Mouse (Mus musculus): ENCODE data around the gene F11. TPM values are rescaled to one million over a fixed set of nuclear protein-coding genes. Genes with fewer than 3 reads are reported as not detected.

F11 gene
- total and polyA plus RNA-seq, 3 experiments = not detected

DNA sequence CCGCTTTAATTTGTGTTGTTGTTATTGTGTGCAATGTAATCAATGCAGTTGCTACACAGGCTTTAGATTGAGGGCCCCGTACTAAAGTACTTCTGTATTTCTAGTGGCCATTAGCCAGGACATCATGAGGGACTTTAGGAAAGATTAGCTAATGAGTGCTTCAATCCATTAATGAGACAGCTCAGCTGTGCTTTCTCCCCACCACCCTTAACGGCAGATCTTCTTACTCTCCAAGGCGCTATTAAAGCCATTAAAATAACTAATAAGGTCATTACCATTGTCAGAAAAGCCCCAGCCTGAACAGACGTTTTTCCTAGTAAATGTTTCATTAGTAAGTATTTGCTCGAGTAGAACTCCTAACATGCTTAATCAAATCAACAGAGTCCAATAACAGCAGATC lies 59.4 kb downstream of the F11 start:
- DNase-seq (ENCODE audit: low read depth, low spot score) = no peak
- H3K4me3 ChIP-seq (ENCODE audit: control insufficient read depth in 1 of 2, insufficient read depth in 1 of 2, low read depth in 2 of 2, low read length in 2 of 2) = no peak overlapping the region
- TF ChIP-seq ZKSCAN1 (IDR thresholded peaks at IDR 0.05; ENCODE audit: low read depth, low read length) = no peak
- TF ChIP-seq RCOR1 (IDR thresholded peaks at IDR 0.05; ENCODE audit: low read depth, low read length) = no peak
- no peak for TF ChIP-seq GATA1 (IDR thresholded peaks at IDR 0.05; ENCODE audit: low read depth, low read length)
- no peak for TF ChIP-seq SMC3 (IDR thresholded peaks at IDR 0.05; ENCODE audit: low read depth, low read length)
- TF ChIP-seq MAX (IDR thresholded peaks at IDR 0.05; ENCODE audit: low read length) = no peak
- TF ChIP-seq MAZ (IDR thresholded peaks at IDR 0.05; ENCODE audit: low read depth, low read length) = no peak
- TF ChIP-seq MYB (IDR thresholded peaks at IDR 0.05; ENCODE audit: low read depth, low read length) = no peak
- H3K27me3 ChIP-seq (ENCODE audit: control insufficient read depth in 1 of 2, insufficient read depth in 2 of 2, low read length in 2 of 2) = no peaks in the 10 kb centered on the region
- no peaks in the 10 kb centered on the region for H3K79me2 ChIP-seq (ENCODE audit: control insufficient read depth, insufficient read depth, low read length, poor library complexity)
- no peaks in the 10 kb centered on the region for H3K36me3 ChIP-seq (ENCODE audit: control insufficient read depth in 1 of 2, insufficient read depth in 2 of 2, low read length in 2 of 2)
- no peak overlapping the region for H3K9ac ChIP-seq (ENCODE audit: control insufficient read depth, low read depth, low read length, poor library complexity, severe bottlenecking)
- no peak overlapping the region for H3K27ac ChIP-seq (ENCODE audit: control insufficient read depth, low read depth, low read length)
- no peaks in the 10 kb centered on the region for H3K9me3 ChIP-seq (replicated peaks; ENCODE audit: insufficient read depth, low read length)
- H3K4me1 ChIP-seq (ENCODE audit: control insufficient read depth in 1 of 2, insufficient read depth in 2 of 2, low read length in 2 of 2) = no peaks in the 10 kb centered on the region

DNA sequence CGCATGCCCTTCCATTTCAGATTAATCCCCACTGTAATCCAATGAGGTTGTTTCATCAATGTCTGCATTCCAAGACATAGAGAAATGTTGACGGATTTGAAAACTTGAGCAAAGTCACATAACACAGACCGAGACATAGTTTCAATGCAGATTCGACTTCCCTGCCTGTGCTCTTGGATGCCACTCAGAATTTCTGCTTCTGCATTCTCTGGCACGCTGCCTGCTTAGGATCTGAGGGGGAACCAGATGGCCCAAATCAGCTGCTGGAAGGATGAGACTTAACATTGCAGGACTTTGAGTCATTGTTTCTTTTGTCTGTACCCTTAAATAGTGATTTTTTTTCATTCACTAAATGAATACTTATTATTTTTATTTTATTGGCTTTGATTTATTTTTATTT lies 60.2 kb downstream of the F11 start:
- no peaks in the 10 kb centered on the region for H3K27me3 ChIP-seq (ENCODE audit: control insufficient read depth in 1 of 2, insufficient read depth in 2 of 2, low read length in 2 of 2)
- no peak for DNase-seq (ENCODE audit: low read depth, low spot score)
- no peaks in the 10 kb centered on the region for H3K9me3 ChIP-seq (replicated peaks; ENCODE audit: insufficient read depth, low read length)
- no peak overlapping the region for H3K4me3 ChIP-seq (ENCODE audit: control insufficient read depth in 1 of 2, insufficient read depth in 1 of 2, low read depth in 2 of 2, low read length in 2 of 2)
- no peak overlapping the region for H3K9ac ChIP-seq (ENCODE audit: control insufficient read depth, low read depth, low read length, poor library complexity, severe bottlenecking)
- H3K4me1 ChIP-seq (ENCODE audit: control insufficient read depth in 1 of 2, insufficient read depth in 2 of 2, low read length in 2 of 2) = no peaks in the 10 kb centered on the region
- TF ChIP-seq ZC3H11A (IDR thresholded peaks at IDR 0.05; ENCODE audit: low read depth, low read length) = no peak
- TF ChIP-seq POLR2AphosphoS2 (IDR thresholded peaks at IDR 0.05; ENCODE audit: low read length) = no peak
- no peak for TF ChIP-seq CHD2 (IDR thresholded peaks at IDR 0.05; ENCODE audit: low read length)
- TF ChIP-seq HCFC1 (IDR thresholded peaks at IDR 0.05; ENCODE audit: low read depth, low read length) = no peak
- no peak for TF ChIP-seq ZNF384 (IDR thresholded peaks at IDR 0.05; ENCODE audit: low read depth, low read length)
- TF ChIP-seq SIN3A (IDR thresholded peaks at IDR 0.05; ENCODE audit: low read length) = no peak
- no peak for TF ChIP-seq RCOR1 (IDR thresholded peaks at IDR 0.05; ENCODE audit: low read depth, low read length)
- no peak for TF ChIP-seq ZKSCAN1 (IDR thresholded peaks at IDR 0.05; ENCODE audit: low read depth, low read length)
- TF ChIP-seq MAX (IDR thresholded peaks at IDR 0.05; ENCODE audit: low read length) = no peak
- TF ChIP-seq ETS1 (IDR thresholded peaks at IDR 0.05; ENCODE audit: low read depth, low read length) = no peak
- no peak for TF ChIP-seq POLR2AphosphoS5 (IDR thresholded peaks at IDR 0.05; ENCODE audit: borderline replicate concordance, low read depth, low read length)
- H3K27ac ChIP-seq (ENCODE audit: control insufficient read depth, low read depth, low read length) = no peak overlapping the region
- H3K36me3 ChIP-seq (ENCODE audit: control insufficient read depth in 1 of 2, insufficient read depth in 2 of 2, low read length in 2 of 2) = no peaks in the 10 kb centered on the region
- H3K79me2 ChIP-seq (ENCODE audit: control insufficient read depth, insufficient read depth, low read length, poor library complexity) = no peaks in the 10 kb centered on the region

DNA sequence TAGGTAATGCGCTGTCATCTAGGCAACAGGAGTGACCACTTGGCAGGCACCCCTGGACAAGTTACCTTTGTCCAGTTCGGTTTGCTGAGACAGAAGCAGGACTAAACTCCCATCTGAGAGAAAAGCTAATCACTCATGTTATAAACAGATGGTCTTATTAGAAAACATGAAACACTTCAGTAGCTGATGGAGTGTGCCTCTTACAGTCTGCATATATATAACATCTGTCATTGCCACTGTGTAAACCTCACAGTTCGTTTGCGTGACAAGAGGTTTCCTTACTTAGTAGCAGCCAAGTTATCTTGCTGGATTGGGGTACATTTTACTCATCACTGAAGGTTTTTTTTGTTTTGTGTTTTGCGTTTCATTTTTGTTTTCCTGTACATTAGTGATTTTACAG lies 64.5 kb downstream of the F11 start:
- DNase-seq (ENCODE audit: low read depth, low spot score) = no peak
- no peaks in the 10 kb centered on the region for H3K9me3 ChIP-seq (replicated peaks; ENCODE audit: insufficient read depth, low read length)
- H3K27ac ChIP-seq (ENCODE audit: control insufficient read depth, low read depth, low read length) = no peak overlapping the region
- H3K4me3 ChIP-seq (ENCODE audit: control insufficient read depth in 1 of 2, insufficient read depth in 1 of 2, low read depth in 2 of 2, low read length in 2 of 2) = no peak overlapping the region
- no peaks in the 10 kb centered on the region for H3K27me3 ChIP-seq (ENCODE audit: control insufficient read depth in 1 of 2, insufficient read depth in 2 of 2, low read length in 2 of 2)
- no peak overlapping the region for H3K9ac ChIP-seq (ENCODE audit: control insufficient read depth, low read depth, low read length, poor library complexity, severe bottlenecking)
- H3K4me1 ChIP-seq (ENCODE audit: control insufficient read depth in 1 of 2, insufficient read depth in 2 of 2, low read length in 2 of 2) = no peaks in the 10 kb centered on the region
- no peaks in the 10 kb centered on the region for H3K79me2 ChIP-seq (ENCODE audit: control insufficient read depth, insufficient read depth, low read length, poor library complexity)
- H3K36me3 ChIP-seq (ENCODE audit: control insufficient read depth in 1 of 2, insufficient read depth in 2 of 2, low read length in 2 of 2) = no peaks in the 10 kb centered on the region
- TF ChIP-seq MYC (IDR thresholded peaks at IDR 0.05; ENCODE audit: low read depth, low read length) (no peak), USF1 (IDR thresholded peaks at IDR 0.05; ENCODE audit: low read depth, low read length) (no peak), ZC3H11A (IDR thresholded peaks at IDR 0.05; ENCODE audit: low read depth, low read length) (no peak), TBP (IDR thresholded peaks at IDR 0.05; ENCODE audit: low read depth, low read length) (no peak), TAL1 (IDR thresholded peaks at IDR 0.05; ENCODE audit: low read length) (no peak), ZKSCAN1 (IDR thresholded peaks at IDR 0.05; ENCODE audit: low read depth, low read length) (no peak), SMC3 (IDR thresholded peaks at IDR 0.05; ENCODE audit: low read depth, low read length) (no peak), RCOR1 (IDR thresholded peaks at IDR 0.05; ENCODE audit: low read depth, low read length) (no peak), MYB (IDR thresholded peaks at IDR 0.05; ENCODE audit: low read depth, low read length) (no peak), NELFE (IDR thresholded peaks at IDR 0.05; ENCODE audit: low read depth, low read length) (no peak), KAT2A (conservative IDR thresholded peaks at IDR 0.05; ENCODE audit: low read depth, low read length) (no peak), BHLHE40 (IDR thresholded peaks at IDR 0.05; ENCODE audit: borderline replicate concordance, low read depth, low read length) (no peak), UBTF (IDR thresholded peaks at IDR 0.05; ENCODE audit: borderline replicate concordance, insufficient read depth, low read depth, low read length) (no peak), ETS1 (IDR thresholded peaks at IDR 0.05; ENCODE audit: low read depth, low read length) (no peak), MAFK (IDR thresholded peaks at IDR 0.05; ENCODE audit: borderline replicate concordance, low read depth, low read length) (no peak), GATA1 (IDR thresholded peaks at IDR 0.05; ENCODE audit: low read depth, low read length) (no peak), GABPA (IDR thresholded peaks at IDR 0.05; ENCODE audit: low read depth, low read length) (no peak)
